Mouse (Mus musculus): ENCODE measurements around the gene Surf2.

Surf2 gene

GRCm38 (mm10) chr2:26957488-26957859 is 41.3 kb downstream of the Surf2 start:
- DNase-seq (ENCODE audit: low read depth, low spot score) = no peak

GRCm38 (mm10) chr2:26960756-26961155 is 44.6 kb downstream of the Surf2 start:
- DNase-seq (ENCODE audit: low read depth, low spot score) = no peak

GRCm38 (mm10) chr2:26963923-26964723 is 48.0 kb downstream of the Surf2 start, which contains the start of gene Rexo4:
Rexo4 (minus strand) TSS chr2:26964386.
- peak; percentile 96 for DNase-seq (ENCODE audit: low read depth, low spot score)

GRCm38 (mm10) chr2:26964724-26965370 is 48.7 kb downstream of the Surf2 start:
- DNase-seq (ENCODE audit: low read depth, low spot score) = no peak

GRCm38 (mm10) chr2:26967262-26967661 is 51.1 kb downstream of the Surf2 start:
- DNase-seq (ENCODE audit: low read depth, low spot score) = no peak

Measured in forelimb bud, embryonic 11.5 days (tissue).